Mouse (Mus musculus) layer of hippocampus, adult 9-10 months (tissue): ENCODE results near the gene Bsg.

ENCODE experiments used
- DNase-seq: peaks from one replicate; pipeline ENCODE4 v3.0.0; 2022; ENCODE audit warnings: low spot score

Bsg gene

DNA sequence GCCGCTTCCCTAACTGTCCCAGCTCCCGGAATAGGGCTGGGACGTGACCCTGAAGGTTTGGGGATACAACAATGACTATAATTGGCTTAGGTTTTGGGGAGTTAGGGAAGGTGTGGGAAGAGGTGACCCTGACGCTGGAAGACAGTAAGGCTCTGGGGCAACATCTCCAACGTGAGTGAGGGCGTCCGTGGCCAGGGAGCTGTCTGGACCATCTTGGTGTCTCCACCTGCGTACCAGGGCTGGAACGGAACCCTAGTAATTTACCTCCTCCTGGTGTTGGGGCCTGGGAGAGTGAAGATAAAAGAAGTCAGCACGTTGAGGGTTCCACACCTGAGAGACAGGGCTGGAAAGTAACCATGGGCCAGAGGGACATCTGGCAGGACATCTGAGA, 674 bp downstream of the Bsg start:
- no peak for DNase-seq

DNA sequence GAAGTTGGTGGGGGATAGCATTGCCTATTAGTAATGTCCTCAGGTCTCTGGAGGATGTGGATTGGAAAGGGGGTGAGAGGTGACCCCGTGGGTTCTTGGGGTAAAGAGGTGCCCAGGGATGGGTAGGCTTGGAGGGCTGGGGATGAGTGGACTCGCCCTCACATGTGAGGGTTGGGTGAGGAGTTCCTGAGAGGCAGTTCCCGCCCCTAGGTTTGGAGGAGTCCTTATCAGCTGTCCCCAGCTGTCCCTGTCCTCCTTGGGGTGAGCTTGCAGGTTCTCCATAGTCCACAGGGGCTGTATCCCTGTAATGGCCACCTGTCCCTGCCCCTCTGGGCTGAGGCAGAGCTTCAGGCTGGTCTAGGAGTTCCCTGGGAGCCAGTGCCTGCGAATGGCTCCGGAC, 1.7 kb downstream of the Bsg start:
- DNase-seq: no peak

DNA sequence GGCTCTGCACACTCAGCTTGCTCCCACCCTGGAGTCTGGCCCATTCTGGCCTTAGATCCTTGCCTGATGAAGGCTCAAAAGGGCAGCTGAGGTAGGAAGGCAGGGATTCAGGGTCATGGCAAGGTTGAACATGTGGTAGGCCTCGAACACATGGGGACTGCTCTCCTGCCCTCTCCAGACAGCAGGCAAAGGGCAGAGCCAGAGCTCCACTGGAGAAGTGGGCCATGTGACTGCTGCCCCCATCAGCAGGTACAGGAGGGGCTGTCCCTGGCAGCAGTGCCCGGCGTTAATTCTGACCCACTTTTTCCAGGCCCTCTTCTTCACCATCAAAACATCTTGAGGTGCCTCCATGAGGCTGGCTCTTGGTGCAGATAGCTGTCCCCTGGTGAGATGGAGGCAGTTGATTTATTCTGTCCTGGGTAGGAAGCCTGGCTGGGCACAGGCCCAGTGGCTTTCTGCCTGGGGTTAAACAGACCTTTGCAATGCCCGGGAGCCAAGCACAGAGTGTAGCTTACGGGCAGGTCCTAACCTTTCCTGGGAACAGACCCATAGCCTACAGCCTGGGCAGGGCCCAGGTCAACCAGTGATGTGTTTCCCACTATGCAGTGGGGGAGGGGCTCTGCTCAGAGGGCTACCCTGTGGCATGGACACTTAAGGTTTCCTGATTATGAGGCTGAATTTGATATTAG, 2.3 kb downstream of the Bsg start:
- no peak for DNase-seq

DNA sequence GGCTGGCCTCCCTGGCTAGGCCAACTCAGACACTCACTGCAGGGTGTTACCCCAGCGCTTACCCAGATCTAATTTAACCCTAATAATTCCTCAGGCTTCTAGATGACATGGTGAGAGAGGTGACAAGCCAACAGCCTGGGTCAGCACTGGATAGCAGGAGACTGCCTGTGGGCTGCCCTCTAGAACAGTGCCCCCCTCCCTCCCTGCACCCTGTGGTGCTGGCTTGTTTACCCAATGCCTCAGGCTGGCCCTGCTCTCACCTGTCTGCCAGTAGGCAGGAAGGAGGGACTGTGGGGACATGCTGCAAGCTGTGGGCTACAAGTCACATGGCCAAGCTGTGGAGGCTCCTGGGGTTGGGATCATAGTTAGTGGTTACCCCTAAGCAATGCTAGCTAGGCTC, 2.9 kb downstream of the Bsg start:
- no peak for DNase-seq

DNA sequence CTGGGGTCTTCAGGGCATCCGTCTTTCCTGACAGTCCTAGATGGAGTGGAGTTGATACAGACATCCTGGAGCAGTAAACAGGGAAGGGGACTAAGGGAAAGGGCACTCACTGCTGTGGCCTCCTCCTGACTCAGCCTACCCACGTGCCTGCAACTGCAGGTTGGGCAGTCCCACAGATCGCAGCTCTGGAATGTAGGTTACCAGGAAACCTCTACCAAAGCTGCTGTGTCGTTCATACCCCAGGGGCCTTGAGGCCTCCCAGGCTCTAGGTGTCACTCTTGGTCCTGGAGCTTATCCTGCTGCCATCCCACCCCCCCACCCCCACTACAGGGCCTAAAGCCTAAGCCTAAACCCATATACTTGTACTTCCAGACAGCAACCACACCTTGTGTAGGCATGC, 3.5 kb downstream of the Bsg start:
- no peak for DNase-seq

DNA sequence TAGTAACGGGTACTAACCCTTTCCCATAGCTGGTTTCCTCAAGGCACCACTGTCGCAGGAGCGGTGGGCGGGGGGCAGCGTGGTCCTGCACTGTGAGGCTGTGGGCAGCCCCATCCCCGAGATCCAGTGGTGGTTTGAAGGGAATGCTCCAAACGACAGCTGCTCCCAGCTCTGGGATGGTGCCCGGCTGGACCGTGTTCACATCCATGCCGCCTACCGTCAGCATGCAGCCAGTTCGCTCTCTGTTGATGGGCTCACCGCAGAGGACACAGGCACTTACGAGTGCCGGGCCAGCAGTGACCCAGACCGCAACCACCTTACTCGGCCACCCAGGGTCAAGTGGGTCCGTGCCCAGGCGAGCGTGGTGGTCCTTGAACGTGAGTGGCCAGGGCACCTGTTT, 4.4 kb downstream of the Bsg start:
- DNase-seq: no peak

DNA sequence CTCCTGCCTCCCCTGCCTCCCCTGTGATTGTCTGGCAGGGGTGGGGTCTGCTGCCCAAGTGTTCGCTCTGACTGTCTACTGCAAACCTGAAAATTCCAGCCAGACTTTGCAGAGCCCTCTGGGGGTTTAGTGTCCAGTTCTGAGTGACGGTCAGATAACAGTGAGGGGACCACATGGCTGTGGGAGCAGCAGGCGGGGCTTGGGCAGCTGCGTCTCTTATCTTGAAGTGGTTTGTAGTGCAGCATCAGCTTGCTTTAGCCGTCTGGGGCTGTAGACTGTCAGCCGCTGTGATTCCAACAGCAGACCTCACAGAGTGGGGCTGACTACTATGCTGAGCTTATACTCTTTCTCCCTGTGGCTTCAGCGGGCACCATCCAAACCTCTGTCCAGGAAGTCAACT, 5.0 kb downstream of the Bsg start:
- no peak for DNase-seq

DNA sequence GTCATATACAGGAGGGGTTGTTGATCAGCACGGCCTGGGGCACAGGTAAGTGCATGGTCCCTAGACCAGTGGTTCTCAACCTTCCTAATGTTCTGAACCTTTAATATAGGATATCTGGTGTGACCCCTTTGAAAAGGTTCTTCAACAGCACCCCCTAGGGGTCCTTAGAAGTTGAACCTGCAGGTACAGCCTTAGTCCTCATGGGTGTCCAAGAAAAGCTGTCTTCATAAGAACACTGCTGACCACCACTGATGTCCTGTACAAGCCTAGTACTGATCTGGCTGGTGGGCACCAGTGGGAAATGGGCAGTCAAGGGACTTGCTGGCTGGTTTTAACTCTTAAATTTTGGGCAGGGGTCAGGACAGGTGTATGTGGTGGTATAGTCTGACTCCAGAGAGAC, 7.7 kb downstream of the Bsg start:
- DNase-seq: no peak

DNA sequence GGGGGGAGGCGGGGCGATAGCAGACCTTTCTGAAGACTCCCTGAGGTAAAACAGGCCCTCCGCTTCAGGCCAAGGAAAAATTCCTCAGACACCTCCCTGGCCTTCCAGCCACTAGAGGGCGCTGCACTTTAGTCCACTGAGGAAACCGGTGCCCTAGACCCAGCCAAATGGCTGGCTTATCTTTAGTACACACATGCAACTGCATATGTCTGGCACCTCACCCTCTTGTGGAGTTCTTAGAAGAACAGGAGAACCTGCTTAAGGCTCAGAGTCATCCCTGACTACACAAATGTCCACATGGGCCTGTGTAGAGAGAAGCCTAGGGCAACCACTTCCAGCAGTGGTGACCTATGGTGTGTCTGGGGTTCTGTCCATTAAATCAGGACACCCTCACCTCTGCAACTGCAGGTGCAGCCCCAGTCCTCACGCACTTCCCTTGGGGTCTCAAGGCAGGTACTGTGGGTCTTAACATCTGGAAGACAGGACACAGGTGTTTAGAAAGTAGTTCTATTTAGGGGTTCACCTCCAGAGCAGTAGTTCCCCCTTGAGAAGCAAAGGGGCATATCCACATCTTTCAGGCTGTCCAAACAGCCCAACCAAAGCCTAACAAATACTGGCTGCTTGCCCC, 8.3 kb downstream of the Bsg start:
- peak; percentile 72 for DNase-seq

DNA sequence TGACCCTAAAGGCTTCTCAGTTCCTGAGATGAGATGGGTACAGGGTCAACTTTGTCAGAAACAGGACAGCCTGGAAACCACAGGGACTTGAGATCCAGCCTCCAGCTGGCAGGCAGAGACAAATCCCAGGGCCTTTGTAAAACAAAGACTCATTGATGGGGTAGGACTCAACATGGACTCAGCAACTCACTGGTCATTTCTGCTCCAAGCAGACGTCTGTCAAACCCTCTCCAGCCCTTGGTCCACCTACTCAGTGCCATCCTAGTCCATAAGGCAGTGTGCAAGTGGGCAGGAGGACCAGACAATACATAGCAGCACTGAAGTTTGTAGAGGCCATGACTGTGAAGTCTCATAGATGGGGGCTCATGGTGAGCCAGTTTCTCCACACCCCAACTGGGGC, 8.9 kb downstream of the Bsg start:
- DNase-seq: no peak

DNA sequence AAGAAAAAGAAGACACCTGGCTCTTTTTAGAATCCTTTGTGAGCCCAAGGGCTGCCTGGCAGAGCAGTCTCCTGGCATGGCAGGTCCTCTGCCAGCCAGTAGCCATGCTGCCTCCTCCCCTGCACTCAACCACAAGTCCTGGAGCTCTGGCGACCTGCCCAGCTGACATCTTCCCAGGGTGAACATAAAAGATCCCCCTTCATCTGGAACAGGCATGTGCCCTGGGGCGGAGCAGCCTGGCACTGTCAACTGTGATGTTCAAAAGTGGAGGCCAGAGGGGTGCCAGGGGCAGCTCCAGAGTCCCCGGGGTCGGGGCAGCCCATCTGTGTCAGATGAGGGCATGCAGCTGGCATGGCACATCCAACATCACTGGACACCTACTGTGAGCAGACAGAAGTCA, 10.7 kb downstream of the Bsg start:
- DNase-seq: no peak

DNA sequence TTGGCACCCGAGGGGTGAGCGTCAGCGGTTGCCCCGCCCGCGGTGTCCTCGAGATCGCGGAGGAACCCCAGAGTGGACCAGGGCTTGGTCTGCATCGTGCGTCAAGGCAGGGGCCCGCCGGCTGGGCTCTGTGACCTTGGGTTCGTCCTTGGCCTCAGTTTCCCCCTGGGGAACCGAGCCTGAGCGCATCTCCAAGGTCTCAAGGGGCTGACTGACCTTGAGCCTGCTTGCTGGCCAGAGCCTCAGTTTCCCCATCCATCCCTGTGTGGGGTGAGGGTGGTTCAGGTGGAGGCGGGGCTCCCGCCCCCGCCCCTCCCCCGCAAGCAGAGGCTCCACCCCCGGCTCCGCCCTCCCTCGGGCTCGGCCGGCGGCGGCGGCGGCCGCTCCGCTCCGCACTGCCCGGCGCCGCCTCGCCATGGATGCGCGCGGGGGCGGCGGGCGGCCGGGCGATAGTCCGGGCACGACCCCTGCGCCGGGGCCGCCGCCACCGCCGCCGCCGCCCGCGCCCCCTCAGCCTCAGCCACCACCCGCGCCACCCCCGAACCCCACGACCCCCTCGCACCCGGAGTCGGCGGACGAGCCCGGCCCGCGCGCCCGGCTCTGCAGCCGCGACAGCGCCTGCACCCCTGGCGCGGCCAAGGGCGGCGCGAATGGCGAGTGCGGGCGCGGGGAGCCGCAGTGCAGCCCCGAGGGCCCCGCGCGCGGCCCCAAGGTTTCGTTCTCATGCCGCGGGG, 12.1 kb downstream of the Bsg start, which contains the start of gene Hcn2:
Gene Hcn2, plus strand, starts transcription at position 381 of the 734 bp plus-strand sequence.
- DNase-seq: no peak

DNA sequence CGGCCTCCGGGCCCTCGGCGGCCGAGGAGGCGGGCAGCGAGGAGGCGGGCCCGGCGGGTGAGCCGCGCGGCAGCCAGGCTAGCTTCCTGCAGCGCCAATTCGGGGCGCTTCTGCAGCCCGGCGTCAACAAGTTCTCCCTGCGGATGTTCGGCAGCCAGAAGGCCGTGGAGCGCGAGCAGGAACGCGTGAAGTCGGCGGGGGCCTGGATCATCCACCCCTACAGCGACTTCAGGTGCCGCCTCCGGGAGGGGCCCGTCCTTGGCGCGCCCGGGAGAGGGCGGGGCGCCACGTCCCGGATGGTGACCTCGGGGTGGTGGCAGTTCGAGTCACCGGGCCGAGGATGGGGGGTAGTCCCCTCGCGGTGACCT, 12.7 kb downstream of the Bsg start:
- DNase-seq: no peak

DNA sequence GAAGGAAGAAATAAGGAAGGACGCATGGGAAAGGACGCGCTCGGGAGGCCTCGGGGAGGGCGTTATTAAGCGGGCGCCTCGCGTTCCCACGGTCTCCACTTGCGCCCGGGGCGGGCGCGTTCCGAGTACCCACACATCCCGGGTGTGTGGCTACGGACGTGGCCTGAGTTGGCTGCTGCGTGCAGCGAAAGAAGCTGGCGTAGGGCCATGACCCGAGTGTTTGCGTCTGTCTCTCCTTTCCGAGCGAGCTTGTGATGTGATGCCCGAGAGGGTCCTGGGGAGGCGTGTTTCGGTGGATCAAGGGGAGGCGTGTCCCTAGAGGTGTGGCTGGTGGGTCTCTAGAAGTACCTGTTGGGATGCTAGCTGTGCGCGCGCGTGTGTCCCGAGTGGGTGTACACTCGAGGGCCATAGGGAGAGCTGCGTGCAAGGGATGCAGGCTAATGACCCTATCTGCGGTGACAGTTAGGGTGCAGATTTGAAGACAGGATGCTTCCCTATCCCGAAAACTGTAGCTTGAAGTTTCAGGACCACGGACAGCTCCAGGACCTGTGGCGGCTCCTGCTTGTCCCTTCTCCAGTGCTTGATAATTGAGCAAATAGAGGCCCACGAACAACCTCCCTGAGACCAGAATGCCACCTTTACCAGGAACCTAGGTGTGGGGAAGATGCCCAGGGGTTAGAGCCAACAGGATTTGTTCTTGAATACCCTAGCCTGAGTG, 13.5 kb downstream of the Bsg start:
- no peak for DNase-seq

DNA sequence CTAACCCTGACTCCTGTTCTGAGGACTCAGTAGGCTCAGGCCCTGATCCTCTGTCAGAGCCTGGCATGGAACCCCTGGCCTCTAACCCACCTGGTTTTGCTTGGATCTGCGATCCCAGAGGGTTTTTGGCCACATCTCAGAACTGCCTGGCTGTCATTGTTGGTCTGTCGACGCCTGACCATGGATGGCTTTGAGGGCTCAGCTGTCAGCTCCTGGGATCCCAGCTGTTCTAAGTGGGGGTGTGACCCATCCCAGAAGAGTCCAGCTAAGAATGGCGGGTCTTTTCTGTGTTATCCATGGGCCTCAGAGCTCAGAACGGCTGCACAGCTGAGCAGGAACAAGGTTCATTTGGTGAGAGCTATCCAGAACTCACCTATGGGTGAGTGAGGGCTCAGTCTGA, 16.8 kb downstream of the Bsg start:
- no peak for DNase-seq

DNA sequence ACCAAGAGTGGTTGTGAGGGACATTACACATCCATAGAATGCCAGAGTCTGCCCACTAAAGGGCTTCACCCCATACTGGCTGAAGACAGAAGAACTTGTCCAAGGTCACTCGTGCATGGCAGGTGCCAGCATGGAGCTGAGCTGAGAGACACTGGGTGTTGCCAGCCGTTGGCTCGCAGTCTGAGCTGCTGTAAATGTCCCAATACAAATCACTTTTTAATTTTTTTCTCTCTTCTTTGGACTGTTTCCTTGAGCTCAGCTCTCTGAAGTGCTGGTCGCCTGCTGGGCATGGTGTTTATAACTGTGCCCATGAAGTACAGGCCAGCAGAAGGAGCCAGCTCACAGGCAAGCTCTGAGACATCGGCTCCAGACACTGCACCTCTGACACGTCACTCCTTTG, 18.8 kb downstream of the Bsg start:
- no peak for DNase-seq

DNA sequence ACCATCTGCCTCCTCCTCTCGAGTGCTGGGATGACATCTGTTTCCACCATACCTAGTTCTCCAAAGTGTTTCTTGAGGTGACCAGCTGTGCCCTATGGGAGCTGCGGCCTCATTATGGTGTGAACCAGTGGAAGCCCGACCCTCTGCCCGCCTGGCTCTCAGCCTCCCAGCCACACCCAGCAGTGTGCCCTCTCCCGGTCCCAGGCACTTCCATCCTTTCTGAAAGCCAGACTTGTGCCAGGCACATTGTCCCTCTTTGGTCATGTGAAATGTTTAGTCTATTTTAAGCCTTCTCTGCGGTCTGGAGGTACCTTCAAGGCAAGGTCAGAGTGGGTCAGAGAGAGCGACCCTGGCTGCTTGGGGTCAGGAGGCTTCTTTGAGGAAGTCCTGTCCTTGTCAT, 19.4 kb downstream of the Bsg start:
- DNase-seq: no peak

DNA sequence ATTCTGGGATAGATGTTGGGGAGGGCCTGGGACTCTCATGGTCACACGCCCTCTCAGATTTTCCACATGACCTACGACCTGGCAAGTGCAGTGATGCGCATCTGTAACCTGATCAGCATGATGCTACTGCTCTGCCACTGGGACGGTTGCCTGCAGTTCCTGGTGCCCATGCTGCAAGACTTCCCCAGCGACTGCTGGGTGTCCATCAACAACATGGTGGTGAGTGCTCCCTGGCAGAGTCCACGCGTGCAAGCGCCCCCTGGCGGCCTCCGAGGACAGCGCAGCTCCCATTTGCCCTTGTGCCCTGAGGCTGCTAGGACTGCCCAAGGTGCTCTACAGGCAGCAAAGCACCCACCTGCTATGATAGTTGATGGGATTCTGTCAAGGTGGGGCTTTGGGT, 21.8 kb downstream of the Bsg start:
- no peak for DNase-seq

DNA sequence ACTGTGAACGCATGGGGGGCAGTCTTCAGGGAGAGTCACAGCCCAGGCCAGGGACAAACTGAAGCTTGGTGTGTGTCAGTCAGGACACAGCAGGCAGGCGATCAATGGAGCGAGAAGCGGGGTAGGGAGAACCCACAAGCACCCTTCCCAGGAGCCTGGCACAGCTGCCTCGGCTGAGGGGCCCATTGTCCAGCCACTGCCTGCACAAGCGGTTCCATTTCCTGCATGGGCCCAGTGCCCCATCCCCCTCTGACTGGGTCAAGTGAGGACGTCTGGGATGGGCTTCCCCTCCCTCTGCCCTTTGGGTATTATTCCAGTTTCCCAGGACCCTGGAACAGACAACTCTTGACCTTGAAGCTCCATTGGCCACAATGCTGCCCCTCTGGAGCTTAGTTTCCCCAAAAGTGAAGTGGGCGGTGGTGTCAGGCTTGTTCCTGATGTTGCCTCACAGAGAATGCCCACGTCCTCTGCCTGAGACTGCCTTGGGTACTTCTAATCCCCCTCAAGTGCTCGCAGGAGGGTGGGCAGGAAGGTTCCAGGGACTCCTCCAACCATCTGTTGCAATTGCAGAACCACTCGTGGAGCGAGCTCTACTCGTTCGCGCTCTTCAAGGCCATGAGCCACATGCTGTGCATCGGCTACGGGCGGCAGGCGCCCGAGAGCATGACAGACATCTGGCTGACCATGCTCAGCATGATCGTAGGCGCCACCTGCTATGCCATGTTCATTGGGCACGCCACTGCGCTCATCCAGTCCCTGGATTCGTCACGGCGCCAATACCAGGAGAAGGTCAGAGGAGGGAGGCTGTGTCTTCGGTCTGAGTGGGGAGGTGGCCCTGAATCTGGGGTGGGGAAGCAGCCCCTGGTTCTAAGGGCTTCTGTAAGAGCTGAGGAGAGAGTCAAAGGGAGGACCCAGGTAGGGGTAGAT, 24.3 kb downstream of the Bsg start:
- DNase-seq: no peak

DNA sequence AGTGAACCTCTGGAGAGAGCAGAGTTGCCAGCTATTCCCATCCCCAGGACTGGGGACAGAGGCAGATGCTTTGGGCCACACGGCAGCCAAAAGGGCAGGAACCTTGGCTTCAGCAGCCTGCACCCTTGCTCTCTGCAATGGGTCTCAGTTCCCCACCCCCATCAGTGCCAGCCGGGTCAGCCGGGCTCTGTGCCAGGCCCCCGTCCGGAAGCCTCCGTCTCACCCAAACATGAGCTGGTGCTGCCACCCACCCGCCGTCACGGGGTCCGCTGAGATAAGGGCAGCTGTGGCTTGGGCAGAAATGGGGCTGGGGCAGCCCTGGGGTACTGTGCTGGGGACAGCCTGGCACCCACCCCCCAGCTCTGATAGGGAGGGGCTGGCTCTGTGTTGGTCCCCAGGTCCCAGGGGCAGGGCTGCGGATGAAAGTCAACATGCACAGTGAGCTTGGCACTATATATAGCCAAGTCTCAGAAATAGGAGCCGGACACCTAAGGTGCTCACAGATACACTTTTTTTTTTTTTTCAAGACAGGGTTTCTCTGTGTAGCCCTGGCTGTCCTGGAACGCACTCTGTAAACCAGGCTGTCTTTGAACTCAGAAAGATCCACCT, 25.2 kb downstream of the Bsg start:
- no peak for DNase-seq

DNA sequence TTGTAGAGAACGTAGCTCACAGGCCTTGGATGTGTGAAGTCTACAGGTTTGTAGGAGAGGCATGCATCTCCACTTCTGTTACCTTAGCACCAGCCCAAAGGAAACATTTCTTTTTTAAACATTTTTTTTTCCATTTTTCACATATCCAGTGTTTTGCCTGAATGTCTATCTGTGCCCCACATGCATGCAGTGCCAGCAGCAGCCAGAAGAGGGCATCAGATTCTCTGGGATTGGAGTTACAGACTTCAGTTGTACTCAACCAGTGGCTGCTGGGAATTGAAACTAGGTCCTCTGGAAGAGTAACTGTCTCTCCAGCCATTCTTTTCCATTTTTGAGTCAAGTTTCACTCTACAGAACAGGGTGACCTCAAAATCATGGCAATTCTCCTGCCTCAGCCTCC, 28.2 kb downstream of the Bsg start:
- no peak for DNase-seq
